Mouse (Mus musculus): Measurements from ENCODE around the gene Gm44511. TPM values are rescaled to one million over a fixed set of nuclear protein-coding genes. Genes with fewer than 3 reads are reported as not detected.
"Not testable (repeated sequence)": the region's sequence is repeated elsewhere in the genome, so short reads cannot be mapped to it uniquely, and the experiment has no call there.

Gene Gm44511
- total RNA-seq, 2 experiments from 2014 or later, result not detected

- intact Hi-C loops (cut with DNase I; ENCODE audit: low total_unique reads), result no loop called here
- no peak for DNase-seq
Observed at GRCm38 (mm10) chr6:128768047-128768446, 58.1 kb downstream of the Gm44511 start.

DNA sequence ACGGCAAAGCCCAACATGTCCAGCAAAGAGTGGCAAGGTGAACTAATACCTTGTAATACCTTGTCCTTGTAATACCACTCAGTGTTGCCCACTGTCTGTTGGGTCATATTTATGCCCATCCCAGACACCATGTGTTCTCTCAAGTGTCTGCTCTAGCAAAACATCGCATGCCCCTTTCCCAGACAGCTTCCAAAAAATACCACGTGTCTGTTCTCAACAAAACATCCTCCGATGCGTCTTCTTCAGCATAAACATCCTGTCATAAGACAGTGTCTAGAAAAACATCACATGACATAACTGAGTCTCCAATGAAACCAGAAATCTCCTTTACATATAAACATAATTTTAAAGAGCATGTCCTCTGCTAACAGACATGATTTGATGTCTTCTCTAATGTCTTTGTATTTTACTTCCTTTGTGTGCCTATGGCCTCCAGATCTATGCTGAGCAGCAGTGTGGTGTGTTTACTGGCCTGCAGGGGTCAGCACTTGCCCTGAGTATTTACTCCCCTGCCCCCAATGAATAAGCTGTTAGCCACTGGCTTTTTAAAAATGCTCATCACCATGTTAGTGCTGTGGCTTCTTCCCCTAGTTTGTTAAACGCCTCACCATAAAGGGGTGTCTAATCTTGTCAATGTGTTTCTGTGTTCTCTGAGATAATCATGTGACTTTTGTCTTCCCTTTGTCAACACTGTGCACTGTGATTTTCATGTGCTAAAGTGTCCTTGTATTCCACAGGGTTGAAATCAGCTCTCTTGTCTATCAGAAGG is 59.4 kb downstream of the Gm44511 start:
- peak; percentile 39 for DNase-seq
- intact Hi-C loops (cut with DNase I; ENCODE audit: low total_unique reads), result not testable (repeated sequence)

DNA sequence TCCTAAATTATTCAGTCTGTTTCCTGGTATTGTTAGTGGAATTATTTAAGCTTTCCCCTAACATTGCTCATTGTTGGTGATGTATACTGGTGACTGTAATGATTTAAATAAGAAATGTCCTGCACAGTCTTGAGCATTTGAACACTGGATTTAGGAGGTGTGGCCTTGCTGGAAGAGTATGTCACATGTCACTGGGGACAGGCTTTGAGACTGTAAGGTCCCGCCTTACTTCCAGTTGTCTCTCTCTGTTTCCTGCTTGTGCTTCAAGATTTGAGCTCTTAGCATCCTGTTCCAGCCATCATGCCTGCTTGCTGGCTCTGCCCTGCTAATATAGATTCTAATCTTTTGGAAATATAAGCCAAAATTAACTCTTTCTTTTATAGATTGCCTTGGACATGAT is 60.9 kb downstream of the Gm44511 start:
- no peak for DNase-seq
- intact Hi-C loops (cut with DNase I; ENCODE audit: low total_unique reads), result loop anchor here (2.0 kb wide), 1 partner anchor 38 kb away; no protein-coding TSS in a partner anchor

GRCm38 (mm10) chr6:128764598-128764997 is 61.5 kb downstream of the Gm44511 start:
- intact Hi-C loops (cut with DNase I; ENCODE audit: low total_unique reads), result loop anchor here (2.0 kb wide), 1 partner anchor 38 kb away; no protein-coding TSS in a partner anchor
- DNase-seq, result no peak

DNA sequence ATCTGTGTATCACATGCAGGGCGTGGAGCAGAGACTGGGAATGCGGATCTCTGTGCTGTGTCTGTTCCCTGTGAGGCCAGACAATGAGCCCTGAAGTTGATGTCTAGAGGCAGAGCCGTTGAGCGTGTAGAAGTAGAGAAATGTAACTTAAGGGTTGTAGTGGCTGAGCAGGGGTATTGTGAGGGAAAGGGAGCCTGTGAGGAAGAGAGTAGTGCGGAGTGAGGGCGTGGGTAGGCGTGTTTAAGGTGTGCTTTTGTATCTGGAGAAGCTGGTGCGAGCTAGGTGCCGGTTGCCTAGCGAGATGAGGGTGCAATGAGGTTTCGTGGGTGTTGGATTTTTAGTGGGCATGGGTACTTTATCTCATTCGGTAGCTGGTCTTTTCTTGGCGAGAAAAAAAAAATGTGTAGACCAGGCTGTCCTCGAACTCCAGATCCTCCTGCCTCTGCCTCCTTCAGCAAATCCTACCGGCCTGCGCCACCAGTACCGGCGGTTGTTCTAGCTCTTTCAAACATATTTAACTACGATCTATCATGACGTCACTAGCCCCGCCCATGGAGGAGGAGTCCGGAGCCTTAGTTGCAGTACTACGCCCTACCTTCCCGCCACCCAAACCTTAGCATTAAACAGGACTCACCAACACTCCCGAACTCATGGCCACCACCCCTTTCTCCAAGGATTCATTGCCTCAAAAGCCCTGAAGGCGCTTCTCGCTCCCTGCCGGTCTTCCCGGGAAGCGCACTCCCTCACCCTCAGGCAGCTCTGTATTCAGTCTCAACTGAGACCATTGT is 62.2 kb downstream of the Gm44511 start:
- peak; percentile 90 for DNase-seq
- intact Hi-C loops (cut with DNase I; ENCODE audit: low total_unique reads), result loop anchor here (2.0 kb wide), 1 partner anchor 39 kb away; no protein-coding TSS in a partner anchor

GRCm38 (mm10) chr6:128762892-128763670 is 63.0 kb downstream of the Gm44511 start:
- DNase-seq; intact Hi-C loops (cut with DNase I; ENCODE audit: low total_unique reads): not testable (repeated sequence)

DNA sequence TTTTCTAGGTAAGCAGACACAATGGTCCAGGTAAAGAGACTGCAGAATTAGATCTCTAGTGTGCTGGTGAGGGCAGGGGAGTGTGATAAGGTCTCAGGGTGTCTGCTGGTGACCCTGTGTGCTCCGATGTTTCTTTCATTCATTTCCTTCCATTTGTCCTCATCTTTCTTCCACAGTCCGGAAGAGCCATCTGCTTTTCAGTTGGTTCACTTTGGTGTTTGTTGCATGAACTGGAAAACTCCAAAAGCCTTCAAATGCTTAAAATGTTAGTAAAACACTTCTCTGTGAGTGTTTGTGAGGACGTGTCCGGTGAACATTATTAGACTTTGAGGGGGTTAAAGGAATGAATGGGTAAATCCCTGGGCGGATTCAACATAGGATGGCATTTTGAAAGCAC is 65.0 kb downstream of the Gm44511 start:
- intact Hi-C loops (cut with DNase I; ENCODE audit: low total_unique reads), result loop anchor here (2.0 kb wide), 1 partner anchor 78 kb away; no protein-coding TSS in a partner anchor
- no peak for DNase-seq

DNA sequence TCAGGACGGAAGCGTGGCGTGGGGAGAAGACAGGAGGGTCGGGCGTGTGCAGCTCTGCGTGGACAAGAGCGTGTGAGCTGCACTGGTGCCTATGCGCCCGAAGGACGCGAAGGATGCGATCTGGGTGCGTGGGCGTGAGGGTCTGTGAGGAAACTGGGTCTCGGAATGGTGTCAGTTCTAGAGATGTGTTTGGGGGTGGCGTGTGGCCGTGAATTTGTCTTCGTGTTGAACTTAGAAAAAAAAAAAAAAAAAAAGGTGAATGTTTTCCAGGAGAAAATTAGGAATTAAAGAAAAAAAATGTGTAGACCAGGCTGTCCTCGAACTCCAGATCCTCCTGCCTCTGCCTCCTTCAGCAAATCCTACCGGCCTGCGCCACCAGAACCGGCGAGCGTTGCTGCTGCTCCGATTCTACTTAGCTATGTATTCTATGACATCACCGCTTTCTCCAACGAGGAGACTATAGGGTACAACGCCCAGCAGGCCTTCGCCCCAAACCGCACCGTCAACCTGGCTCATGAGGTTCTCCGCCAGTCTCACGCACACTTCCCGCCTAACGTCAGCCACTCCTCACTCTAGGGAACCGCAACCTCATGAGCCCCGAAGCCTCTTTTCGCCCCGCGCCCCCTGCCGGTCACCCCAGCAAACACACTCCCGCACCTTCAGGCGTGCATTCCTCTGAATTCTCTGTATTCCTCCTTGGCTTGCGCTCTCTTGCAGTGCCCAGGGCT is 65.5 kb downstream of the Gm44511 start:
- intact Hi-C loops (cut with DNase I; ENCODE audit: low total_unique reads), result loop anchor here (2.0 kb wide), 1 partner anchor 78 kb away; no protein-coding TSS in a partner anchor
- peak; percentile 76 for DNase-seq

- DNase-seq, result peak; percentile 85
- intact Hi-C loops (cut with DNase I; ENCODE audit: low total_unique reads), result loop anchor here (2.0 kb wide), 1 partner anchor 79 kb away; no protein-coding TSS in a partner anchor
Observed at GRCm38 (mm10) chr6:128760016-128760415, 66.1 kb downstream of the Gm44511 start.

GRCm38 (mm10) chr6:128759221-128759950 is 66.7 kb downstream of the Gm44511 start:
- intact Hi-C loops (cut with DNase I; ENCODE audit: low total_unique reads), result no loop called here

DNA sequence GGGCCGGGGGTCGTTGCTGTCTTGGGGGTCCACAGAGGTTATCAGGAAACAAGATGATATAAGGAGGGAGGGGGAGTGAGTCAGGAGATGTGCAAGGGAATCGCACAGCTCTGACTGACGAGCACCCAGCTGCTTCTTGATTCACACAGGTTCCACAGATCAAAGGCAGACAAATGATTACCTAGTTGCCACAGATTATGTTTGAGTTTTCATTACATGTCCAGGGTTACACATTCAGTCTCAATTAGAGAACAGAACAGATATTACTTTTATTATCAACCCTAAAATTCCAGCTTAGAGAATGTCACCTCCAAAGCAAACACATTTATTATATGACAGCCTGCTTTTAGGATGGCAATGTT is 70.7 kb downstream of the Gm44511 start:
- DNase-seq; intact Hi-C loops (cut with DNase I; ENCODE audit: low total_unique reads): not testable (repeated sequence)

More at GRCm38 (mm10) chr6:128759221-128759950, 66.7 kb downstream of the Gm44511 start:
- no peak for DNase-seq

- intact Hi-C loops (cut with DNase I; ENCODE audit: low total_unique reads), result not testable (repeated sequence)
Observed at GRCm38 (mm10) chr6:128754748-128755401, 71.2 kb downstream of the Gm44511 start.

GRCm38 (mm10) chr6:128754265-128754664 is 71.8 kb downstream of the Gm44511 start:
- intact Hi-C loops (cut with DNase I; ENCODE audit: low total_unique reads), result not testable (repeated sequence)
- peak; percentile 11 for DNase-seq

More at GRCm38 (mm10) chr6:128754748-128755401, 71.2 kb downstream of the Gm44511 start:
- not testable (repeated sequence) for DNase-seq

DNA sequence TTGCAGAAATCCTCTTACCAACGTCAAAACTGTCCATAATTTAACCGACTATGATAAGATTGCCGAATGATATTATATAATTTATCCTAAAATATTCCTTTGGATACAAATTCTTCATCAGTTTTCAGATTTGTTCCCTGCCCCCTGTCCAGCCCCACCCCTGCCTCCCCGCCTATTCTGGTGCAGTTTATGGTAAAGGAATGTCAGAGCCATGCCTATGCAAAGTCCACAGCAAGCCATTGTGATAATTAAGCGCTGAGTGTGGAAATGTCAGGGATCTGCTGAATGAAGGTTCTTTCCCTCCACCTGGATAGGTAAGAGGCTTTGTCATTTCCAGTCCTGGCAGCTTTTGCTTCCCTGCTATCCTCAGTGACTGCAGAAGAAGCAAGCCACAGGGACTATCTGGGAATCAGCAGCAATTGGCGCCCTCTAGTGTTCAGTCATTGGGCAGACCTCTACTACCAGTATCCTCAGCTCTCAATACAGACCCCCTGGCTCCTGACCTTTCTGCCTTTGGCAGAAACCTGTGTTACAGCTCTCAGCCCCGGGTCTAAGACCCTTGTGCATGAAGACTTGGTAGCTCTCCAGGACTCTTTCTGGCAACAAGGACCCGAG is 72.4 kb downstream of the Gm44511 start:
- DNase-seq, result peak; percentile 72
- intact Hi-C loops (cut with DNase I; ENCODE audit: low total_unique reads), result not testable (repeated sequence)

DNA sequence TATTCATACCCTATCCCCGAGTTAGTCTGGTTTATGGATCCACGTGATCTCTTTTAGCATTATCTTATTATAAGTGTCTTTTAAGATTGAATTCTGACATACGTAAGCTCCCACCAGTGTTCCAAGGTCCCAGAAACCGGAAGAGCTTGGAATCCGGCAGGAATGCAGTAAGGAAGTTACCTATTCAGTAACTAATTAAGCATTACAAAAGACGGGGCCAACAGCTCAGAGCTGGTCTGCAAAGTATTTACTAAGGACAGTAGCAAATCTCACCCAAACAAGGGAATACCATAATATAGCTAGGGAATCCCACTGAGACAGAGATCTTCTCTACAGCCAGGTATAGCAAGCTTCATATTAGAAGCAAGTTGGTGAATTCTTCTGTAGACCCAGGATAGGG is 79.1 kb downstream of the Gm44511 start:
- DNase-seq; intact Hi-C loops (cut with DNase I; ENCODE audit: low total_unique reads): not testable (repeated sequence)

GRCm38 (mm10) chr6:128737445-128737844 is 88.7 kb downstream of the Gm44511 start:
- DNase-seq, result no peak
- intact Hi-C loops (cut with DNase I; ENCODE audit: low total_unique reads), result no loop called here

DNA sequence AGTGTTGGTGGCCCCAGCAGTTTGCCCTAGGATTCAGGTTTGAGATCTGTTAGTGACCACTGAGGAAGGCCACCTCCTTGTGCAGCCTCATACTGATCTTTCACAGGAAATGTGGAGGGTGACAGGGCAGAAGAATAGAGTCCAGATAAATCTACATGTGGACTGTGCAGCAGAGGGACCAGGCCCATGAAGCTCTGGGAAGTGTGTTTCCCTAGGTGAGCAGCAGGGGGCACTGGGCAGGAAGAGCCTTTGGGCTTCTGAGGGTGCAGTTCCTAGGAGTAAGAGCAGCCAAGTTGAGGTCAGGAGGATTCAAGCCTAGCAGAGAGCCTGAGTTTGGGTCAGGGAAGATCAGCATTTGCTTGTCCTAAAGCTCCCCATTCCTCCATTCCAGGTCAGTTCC is 90.0 kb downstream of the Gm44511 start:
- intact Hi-C loops (cut with DNase I; ENCODE audit: low total_unique reads), result no loop called here
- no peak for DNase-seq
